Mouse (Mus musculus) urinary bladder, postnatal 4 days (tissue): Measurements from ENCODE around the gene Wdr77.
A peak's percentile ranks its signal among the peaks of the same experiment; 100 is the strongest.

Source experiments
- DNase-seq, 2 experiments: peaks; one replicate each; pipeline ENCODE4 v3.0.0; 2021 to 2022; ENCODE audit warnings: low spot score in 2 of 2

Wdr77 gene

GRCm38 (mm10) chr3:105958974-105959580 is at the start of gene Wdr77:
TSS of gene Wdr77 (plus strand) at chr3:105959369.
- peak; percentile 93 to 97 for DNase-seq

GRCm38 (mm10) chr3:105910519-105911190 is 48.5 kb upstream of the Wdr77 start:
- no peak for DNase-seq

DNA sequence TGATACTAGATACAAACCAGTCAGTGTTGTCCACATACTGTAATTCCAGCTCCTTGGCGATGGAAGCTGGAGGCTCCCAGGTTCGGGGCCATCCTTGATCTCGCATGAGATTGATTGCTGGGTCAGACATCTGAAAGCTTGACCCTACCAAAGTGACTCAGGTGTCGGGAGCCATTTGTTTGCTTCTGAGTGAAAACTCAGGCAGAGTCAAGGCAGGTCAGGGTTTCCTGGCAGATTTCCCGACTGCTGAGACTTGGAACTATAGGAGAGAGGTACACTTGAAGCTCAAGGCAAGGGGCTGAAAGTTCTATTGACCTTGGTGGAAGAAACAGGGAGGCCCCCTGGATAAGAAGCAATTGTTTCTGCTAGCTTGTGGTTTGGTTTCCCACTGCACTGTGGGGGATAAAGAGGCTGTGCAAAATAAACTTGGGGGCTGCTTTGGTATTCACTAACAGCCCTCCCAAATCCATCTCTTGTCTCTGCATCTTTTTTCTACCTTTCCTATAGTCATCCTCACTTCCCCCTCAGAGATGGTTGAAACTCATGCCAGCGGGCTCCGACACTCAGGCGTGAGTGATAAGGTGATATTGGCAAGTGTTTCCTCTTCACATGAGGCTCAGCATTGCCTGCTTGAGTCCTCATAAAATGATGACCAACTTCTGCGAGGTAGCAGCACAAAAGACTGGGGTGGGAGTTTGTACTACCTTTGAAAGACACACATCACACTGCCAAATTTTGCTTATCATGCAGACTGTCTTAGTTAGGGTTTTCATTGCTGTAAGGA is 46.9 kb upstream of the Wdr77 start:
- no peak for DNase-seq

GRCm38 (mm10) chr3:105913839-105914681 is 45.1 kb upstream of the Wdr77 start:
- peak in 1 of 2 experiments; percentile 9 for DNase-seq

DNA sequence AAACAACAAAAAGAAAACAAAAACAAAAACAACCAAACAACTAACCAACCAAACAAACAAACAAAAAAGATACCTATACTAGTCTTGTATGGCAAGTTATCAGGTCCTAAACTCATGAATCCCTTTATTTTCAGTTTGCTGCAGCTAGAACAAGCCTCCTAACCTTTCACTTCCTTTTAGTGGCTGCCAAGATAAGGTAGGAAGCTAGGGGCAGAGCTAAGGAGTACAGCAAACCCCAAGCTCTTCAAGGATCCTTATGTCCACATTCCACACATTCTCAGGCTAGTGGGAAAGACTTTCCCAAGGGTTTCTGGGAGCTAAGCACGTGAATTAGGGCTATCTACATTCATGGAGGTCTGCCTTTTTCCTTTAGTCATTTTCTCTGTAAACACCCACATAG is 43.9 kb upstream of the Wdr77 start:
- no peak for DNase-seq

DNA sequence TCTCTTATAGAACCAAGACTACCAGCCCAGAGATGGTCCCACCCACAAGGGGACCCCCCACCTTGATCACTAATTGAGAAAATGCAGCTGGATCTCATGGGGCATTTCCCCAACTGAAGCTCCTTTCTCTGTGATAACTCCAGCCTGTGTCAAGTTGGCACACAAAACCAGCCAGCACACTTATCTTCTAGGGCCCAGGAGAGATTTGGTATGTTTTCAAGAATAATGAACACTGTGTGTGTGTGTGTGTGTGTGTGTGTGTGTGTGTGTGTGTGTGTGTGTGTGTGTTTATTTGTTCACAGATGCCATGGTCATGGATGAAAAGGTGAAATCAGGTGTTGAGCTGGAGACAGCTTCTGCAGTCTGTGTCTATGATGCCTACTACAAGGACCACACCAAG is 42.7 kb upstream of the Wdr77 start:
- peak in 1 of 2 experiments; percentile 6 for DNase-seq

GRCm38 (mm10) chr3:105917656-105918354 is 41.4 kb upstream of the Wdr77 start:
- no peak for DNase-seq

DNA sequence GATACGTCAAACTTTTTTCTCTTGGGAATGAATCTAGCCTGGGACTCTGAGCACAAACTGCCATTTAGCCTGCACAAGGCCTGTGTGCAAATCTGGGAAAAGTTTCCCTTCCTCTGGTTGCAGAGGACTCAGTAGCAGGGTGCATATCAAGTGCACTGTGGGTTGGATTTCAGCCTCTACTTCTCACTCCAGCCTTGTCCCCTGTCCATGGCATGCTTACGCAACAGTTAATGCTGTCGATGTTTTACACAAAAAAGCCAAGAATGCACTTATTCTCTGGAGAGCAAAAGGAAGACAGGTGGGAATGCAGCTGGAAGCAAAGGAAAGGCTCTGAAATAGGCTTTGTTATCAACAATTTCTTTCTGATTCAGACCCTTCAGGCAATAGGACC is 40.8 kb upstream of the Wdr77 start:
- no peak for DNase-seq

DNA sequence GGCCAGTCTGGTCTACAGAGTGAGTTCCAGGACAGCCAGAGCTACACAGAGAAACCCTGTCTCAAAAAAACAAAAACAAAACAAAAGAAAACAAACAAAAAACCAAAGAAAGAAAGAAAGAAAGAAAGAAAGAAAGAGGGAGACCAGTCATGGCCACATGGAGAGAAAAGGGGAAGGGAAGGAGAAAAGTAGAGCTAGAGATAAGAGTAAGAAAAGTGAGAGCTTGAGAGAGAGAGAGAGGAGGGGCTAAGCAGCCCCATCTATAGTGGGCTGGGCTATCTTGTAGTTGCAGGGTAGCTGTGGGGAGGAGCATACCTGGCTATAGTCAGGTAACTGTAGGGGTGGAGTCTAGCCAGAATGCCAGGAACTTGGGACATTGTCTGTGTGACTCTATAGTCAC is 38.4 kb upstream of the Wdr77 start:
- DNase-seq = peak in 1 of 2 experiments; percentile 10

DNA sequence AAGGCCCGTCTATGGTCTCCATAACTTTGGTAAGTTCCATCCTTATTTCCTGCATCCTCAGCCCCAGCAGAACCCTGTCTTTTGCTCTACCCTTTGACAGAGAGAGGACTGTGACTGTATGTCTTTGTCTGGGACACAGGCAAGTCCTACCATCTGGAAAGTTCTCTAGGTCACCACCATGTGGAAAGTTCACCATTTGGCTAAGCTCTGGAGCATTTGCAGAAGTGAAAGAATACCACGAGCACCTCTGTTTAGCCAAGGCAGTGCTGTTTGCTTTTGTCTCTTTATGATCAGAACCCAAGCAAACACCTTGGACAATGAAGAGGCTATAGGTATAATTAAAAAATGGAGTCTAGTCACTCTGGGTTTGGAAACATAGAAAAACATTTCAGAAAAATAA is 37.2 kb upstream of the Wdr77 start:
- no peak for DNase-seq

DNA sequence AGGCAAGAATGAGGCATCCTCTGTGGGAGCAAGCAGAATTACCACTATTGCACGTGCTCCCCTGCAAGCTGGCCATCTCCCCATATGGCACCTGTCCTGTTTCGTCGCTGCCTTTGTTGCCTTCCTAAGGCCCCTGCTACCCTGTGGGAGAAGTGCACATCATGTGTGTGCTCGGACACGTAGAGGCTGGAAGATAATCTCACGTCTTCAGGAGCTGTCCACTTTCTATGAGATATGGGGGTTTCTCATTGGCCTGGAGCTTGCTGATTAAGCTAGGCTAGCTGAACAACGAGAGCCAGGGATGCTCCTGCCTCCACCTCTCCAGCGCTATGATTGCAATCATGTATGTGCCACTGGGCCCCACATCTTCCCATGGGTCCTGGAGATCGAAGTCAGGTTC is 34.6 kb upstream of the Wdr77 start:
- DNase-seq = peak in 1 of 2 experiments; percentile 30

GRCm38 (mm10) chr3:105927561-105928194 is 31.5 kb upstream of the Wdr77 start:
- peak in 1 of 2 experiments; percentile 56 for DNase-seq

GRCm38 (mm10) chr3:105928195-105928569 is 31.0 kb upstream of the Wdr77 start:
- no peak for DNase-seq

GRCm38 (mm10) chr3:105928781-105929180 is 30.4 kb upstream of the Wdr77 start:
- no peak for DNase-seq

DNA sequence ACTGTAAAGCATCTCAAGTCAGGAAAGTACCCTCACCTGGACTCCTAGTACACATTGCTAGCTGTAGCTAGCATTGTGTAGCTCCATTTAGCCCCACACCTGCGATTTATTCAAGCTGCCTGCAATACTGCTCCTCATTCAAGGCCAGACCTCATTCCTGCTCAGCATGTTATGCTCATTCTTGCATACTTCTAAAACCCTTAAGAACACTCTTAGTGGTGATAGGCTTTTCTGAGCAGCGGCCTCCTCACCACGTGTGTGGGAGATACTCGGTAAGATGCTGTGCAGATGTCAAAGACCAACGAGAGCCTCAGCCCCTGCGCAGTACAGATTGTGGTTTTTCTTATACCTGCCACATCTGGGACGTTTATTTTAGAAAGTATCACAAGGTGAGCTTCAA is 29.3 kb upstream of the Wdr77 start:
- no peak for DNase-seq

GRCm38 (mm10) chr3:105931095-105931494 is 28.1 kb upstream of the Wdr77 start:
- DNase-seq = no peak

DNA sequence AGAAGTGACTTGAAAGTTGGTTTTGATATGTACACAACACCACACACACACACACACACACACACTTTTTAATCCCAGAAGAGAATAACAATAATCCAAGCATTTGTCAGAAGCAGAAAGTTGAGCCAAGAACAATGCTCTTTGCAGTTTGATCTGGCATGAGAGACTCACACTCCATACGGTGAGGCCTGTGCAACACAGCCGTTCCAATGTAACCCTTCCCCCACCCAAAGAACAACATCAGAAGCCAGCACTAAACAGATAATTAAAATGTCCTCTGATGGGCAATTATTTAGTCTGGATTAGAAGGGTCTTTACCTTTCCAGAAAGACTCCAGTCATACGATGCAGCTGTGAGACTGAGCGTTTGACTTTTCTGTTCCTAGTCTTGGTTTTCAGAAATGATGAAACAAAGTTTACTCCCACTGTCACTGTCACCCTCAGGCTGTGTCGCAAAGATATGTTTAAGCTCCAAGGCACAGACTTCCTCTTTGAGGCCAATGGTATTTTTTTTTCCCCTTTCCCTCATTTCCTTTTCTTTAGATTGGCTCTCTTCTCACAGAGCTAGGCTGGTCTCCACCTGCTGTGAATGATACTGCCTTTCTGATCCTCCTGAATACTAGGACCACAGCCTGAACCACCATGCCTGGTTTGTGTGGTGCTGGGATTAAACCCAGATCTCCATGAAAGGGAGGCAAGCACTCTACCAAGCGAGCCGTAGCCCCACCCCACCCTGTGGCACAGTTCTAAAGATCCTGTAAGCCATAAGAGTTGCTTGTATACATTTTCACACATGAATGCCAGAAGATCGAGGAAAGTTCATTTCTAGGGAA is 26.7 kb upstream of the Wdr77 start, which contains the start of gene I830077J02Rik:
Gene I830077J02Rik (minus strand): TSS at position 425 of the 832 bp plus-strand sequence.
- DNase-seq = no peak

GRCm38 (mm10) chr3:105933926-105934325 is 25.2 kb upstream of the Wdr77 start:
- no peak for DNase-seq

DNA sequence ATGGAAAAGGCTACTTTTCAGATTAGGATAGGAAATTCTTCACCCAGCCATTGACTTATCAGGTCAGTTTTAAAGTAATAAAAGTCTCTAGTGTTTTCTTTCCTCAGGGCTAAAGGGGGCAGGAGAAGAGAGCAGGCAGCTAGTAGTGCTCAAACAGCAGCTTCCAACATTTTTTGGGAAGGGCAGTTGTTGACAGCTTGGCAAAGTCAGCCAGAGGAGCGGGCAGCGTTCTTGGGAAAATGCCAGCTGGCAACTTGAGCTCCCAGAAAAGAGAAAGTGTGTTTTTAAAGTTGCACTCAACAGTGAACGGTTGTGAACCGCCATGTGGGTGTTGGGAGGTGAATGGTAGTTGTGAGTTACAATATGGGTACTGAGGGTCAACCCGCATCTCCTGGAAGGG is 24.1 kb upstream of the Wdr77 start:
- DNase-seq = no peak

DNA sequence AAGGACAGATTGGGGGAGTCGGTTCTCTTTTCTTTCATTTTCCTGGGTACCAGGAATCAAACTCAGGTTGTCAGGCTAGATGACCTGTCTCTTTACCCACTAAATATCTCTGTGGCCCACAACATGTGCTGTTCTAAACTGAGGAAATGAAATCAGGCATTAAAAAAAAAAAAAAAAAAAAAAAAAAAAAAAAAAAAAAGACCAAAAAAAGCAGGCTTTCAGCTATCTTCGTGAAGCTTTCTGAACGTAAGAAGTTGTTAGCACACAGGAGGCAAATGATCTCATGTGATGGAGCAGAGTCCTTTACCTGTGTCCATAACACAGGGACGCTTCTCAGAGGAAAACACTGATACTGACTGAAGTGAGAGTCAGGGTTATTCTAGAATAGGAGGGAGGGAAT is 23.1 kb upstream of the Wdr77 start:
- no peak for DNase-seq
